Mouse (Mus musculus) thymus, adult 2 months (tissue): Measurements from ENCODE around the gene Dcaf6.

Experiments used
- CTCF ChIP-seq: fragments of 200-500 bp; IDR thresholded peaks from 2 replicates; pipeline ENCODE4 v1.5.1; 2012; ENCODE audit warnings: mild to moderate bottlenecking, control low read depth, low read length, moderate library complexity, borderline replicate concordance; ENCODE audit not compliant: control insufficient read depth, poor library complexity, insufficient read depth; ENCODE audit errors: extremely low read depth
- POLR2A ChIP-seq: fragments of 200-500 bp; IDR thresholded peaks from 2 replicates; pipeline ENCODE4 v1.6.1; 2012; ENCODE audit warnings: mild to moderate bottlenecking, low read length, control low read depth, moderate library complexity; ENCODE audit not compliant: control insufficient read depth, poor library complexity, insufficient read depth; ENCODE audit errors: extremely low read depth

DNA sequence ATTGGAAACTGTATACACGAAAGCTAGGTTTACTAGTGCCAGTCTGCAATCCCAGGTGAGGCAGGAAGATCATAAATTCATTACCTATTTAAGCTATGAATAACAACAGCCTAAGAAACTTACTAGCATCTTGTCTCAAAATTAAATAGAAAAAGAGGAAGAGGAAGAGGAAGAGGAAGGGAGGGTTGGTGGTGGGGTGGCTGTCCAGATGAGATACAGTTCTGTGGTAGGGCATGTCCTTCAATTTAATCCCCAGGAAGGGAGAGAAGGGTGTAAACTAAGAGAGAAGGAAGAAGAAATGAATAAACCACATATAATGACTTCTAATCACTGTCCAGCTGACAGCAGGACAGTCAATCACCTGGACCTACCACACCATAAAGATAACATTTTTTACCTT, 67.2 kb downstream of the Dcaf6 start:
- TF ChIP-seq CTCF, result no peak
- TF ChIP-seq POLR2A, result no peak
